Mouse (Mus musculus) spleen, postnatal 0 days (tissue): ENCODE data around the gene Nup107. TPM values are rescaled to one million over a fixed set of nuclear protein-coding genes. Genes with fewer than 3 reads are reported as not detected.

Experiments used
- polyA plus RNA-seq: library from polyadenylated mRNA; unstranded; fragments of >200 nt; fragmentation: Nextera tagmentation; extraction: Ambion mirVana; gene quantifications from 2 replicates; pipeline ENCODE4 v1.2.1, GENCODE M21; 2015

Gene Nup107
- 34.6 and 41.3 TPM in 2 replicates for polyA plus RNA-seq

GRCm38 (mm10) chr10:117792141-117793091 lies at the start of gene Nup107:
Nup107 (minus strand) TSS chr10:117792705.

GRCm38 (mm10) chr10:117746297-117746883 lies 46.1 kb downstream of the Nup107 start, which contains the start of gene Slc35e3:
Slc35e3 (minus strand) TSS chr10:117746365.

GRCm38 (mm10) chr10:117710604-117711141 lies 81.8 kb downstream of the Nup107 start, which contains the start of gene Mdm2:
Mdm2 (minus strand) TSS chr10:117710758.

Other genes with a start within 250 kb of the Nup107 start
- gene Cpm, start 163.2 kb downstream of the Nup107 start, polyA plus RNA-seq, result 0.93 and 1.2 TPM in 2 replicates
- 18.5 and 18.7 TPM in 2 replicates for gene Mdm2, start 81.9 kb downstream of the Nup107 start, polyA plus RNA-seq
- 2.8 and 3.5 TPM in 2 replicates for gene Slc35e3, start 46.3 kb downstream of the Nup107 start, polyA plus RNA-seq
- 142 and 166 TPM in 2 replicates for gene Rap1b, start 53.3 kb upstream of the Nup107 start, polyA plus RNA-seq